Mouse (Mus musculus) midbrain, embryonic 11.5 days (tissue): ENCODE data around the gene Ap1ar. TPM values are rescaled to one million over a fixed set of nuclear protein-coding genes. Genes with fewer than 3 reads are reported as not detected.

Source experiments
- ATAC-seq: fragments of 200-750 bp; cut with Nextera tagmentation; 2 replicates; pipeline ENCODE4 v1.8.0; 2017; ENCODE audit warnings: moderate TSS enrichment, moderate library complexity; ENCODE audit not compliant: low FRiP score
- DNase-seq: peaks from one replicate; pipeline ENCODE4 v3.0.0; 2015; ENCODE audit warnings: low spot score; ENCODE audit errors: missing footprints
- H3K27ac ChIP-seq: fragments of 300-500 bp; sonication (generic); 2 replicates; pipeline ENCODE4 v1.5.1; 2014; ENCODE audit warnings: low read depth, low read length
- H3K27me3 ChIP-seq: fragments of 300-500 bp; sonication (generic); 2 replicates; pipeline ENCODE4 v1.6.1; 2014; ENCODE audit warnings: mild to moderate bottlenecking, low read length, moderate library complexity, mixed read lengths; ENCODE audit not compliant: control insufficient read depth, insufficient read depth
- H3K36me3 ChIP-seq: fragments of 300-500 bp; sonication (generic); 2 replicates; pipeline ENCODE4 v1.6.1; 2014; ENCODE audit warnings: mild to moderate bottlenecking, low read length, moderate library complexity, mixed read lengths; ENCODE audit not compliant: control insufficient read depth, insufficient read depth
- H3K4me1 ChIP-seq: fragments of 300-500 bp; sonication (generic); 2 replicates; pipeline ENCODE4 v1.6.1; 2014; ENCODE audit warnings: low read length; ENCODE audit not compliant: control insufficient read depth, insufficient read depth
- H3K4me2 ChIP-seq: fragments of 300-500 bp; sonication (generic); 2 replicates; pipeline ENCODE4 v1.6.1; 2014; ENCODE audit warnings: mild to moderate bottlenecking, moderate library complexity
- H3K4me3 ChIP-seq: fragments of 300-500 bp; sonication (generic); 2 replicates; pipeline ENCODE4 v1.5.1; 2014; ENCODE audit warnings: low read depth, low read length
- H3K9ac ChIP-seq: fragments of 300-500 bp; sonication (generic); 2 replicates; pipeline ENCODE4 v1.6.1; 2014; ENCODE audit warnings: low read length
- H3K9me3 ChIP-seq: fragments of 300-500 bp; sonication (generic); 2 replicates; pipeline ENCODE4 v1.6.1; 2016; ENCODE audit warnings: low read length; ENCODE audit not compliant: control insufficient read depth
- whole genome bisulfite sequencing: fragments of 180-500 bp; shearing (Covaris S2); extraction: QIAGEN DNeasy Blood & Tissue Kit; methylation state at CpG from one replicate; pipeline ENCODE4 v1.1.7; 2014; 5-methylcytosine and 5-hydroxymethylcytosine counted together
- polyA plus RNA-seq: library from polyadenylated mRNA; unstranded; fragments of >200 nt; fragmentation: Nextera tagmentation; extraction: Ambion mirVana; gene quantifications from 2 replicates; pipeline ENCODE4 v1.2.1, GENCODE M21; 2014

The Ap1ar gene
- polyA plus RNA-seq, 1 experiment from 2014 or later = 73.9 TPM

DNA sequence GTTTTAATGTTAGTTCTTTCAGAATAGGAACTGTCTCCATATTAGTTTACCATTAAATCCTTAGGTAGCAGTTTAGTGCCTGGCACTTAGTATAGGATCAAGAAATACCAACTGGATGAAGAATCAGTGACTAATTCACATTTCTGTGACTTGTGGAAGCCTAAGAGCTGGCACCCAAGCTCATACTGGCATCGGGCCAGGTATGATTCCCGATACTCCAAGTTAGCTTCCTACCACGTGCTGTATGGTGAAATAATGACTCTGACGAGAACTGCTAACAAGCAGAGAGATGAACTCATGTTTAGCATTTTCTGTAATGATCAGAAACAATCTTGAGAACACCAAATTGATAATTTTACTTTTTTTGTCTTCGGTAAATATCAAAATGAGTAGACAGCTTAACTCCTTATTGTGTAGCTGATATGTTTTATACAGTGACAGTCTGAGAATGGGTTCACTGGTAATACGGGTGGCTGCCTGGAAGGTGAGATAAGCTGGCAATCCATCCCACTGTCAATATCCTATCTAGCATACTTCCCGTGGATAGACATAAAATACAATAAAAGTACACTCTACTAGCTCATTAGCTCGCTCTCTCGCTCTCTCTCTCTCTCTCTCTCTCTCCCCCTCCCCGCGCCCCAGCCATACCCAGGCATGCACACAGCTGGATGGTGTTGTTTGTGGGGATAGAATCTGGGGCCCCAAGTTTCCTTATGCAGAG is 10.9 kb upstream of the Ap1ar start:
- Histone ChIP-seq H3K27me3 (no peaks in the 10 kb centered on the region), H3K9me3 (no peaks in the 10 kb centered on the region), H3K9ac (no peak overlapping the region), H3K4me2 (no peak overlapping the region), H3K4me3 (no peak overlapping the region), H3K4me1 (no peaks in the 10 kb centered on the region), H3K36me3 (no peaks in the 10 kb centered on the region), H3K27ac (no peak overlapping the region)
- no peak for ATAC-seq
- WGBS = 88% methylated on average over 11 of the region's 11 CpGs
- DNase-seq = no peak

DNA sequence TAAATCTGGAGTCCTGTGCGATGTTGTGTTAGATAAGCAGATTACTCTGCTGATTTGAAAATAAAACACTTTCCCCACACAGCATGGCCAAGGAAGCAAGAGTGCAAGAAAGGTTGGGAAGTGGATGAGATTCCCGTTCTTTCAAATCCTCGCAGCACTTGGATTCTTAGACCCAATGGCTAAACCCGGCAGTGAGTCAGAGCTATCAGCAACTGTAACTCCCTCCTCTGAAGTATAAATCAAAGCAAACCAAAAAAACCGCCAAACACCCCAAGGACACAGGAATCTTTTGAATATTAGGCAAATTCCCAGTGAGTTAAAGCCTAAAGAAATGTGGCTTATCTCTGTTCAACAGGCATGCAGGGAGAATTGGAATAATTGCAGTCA is 6.6 kb upstream of the Ap1ar start:
- Histone ChIP-seq H3K4me1 (no peaks in the 10 kb centered on the region), H3K27me3 (no peaks in the 10 kb centered on the region), H3K27ac (no peak overlapping the region), H3K36me3 (no peaks in the 10 kb centered on the region), H3K9ac (no peak overlapping the region), H3K9me3 (no peaks in the 10 kb centered on the region), H3K4me3 (no peak overlapping the region), H3K4me2 (no peak overlapping the region)
- WGBS = 88% methylated on average over 5 of the region's 5 CpGs
- DNase-seq = no peak
- no peak for ATAC-seq

DNA sequence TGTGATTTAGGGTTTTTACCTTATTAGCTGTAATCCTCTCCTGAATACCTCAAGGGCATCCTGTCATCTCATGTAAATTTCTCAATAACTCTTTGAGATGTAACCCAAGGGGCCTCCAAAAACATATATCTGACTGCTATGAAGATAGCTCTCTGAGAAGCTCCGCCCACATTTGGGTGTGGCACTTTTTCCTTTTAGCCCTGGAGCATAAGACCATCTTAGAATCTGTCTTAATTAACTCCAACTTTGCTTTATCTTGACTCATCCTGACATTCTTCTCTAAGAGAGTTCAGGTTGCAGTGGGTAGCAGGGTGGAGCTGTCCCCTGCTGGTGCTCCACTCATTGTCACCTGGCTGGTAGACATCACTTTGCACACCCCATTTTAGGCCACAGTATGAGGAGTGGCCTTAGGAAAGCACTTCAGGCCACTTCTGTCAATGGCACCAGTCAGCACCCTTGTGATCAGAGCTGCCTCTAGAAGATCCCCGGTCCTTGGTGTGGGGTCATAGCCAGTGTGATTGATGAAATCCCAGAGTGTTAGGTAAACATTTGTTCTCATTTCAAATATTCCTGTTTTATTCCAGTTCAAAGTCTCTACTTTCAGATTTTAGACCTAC is 6.1 kb upstream of the Ap1ar start:
- no peak for ATAC-seq
- 86% methylated on average over 2 of the region's 2 CpGs for WGBS
- no peak for DNase-seq

DNA sequence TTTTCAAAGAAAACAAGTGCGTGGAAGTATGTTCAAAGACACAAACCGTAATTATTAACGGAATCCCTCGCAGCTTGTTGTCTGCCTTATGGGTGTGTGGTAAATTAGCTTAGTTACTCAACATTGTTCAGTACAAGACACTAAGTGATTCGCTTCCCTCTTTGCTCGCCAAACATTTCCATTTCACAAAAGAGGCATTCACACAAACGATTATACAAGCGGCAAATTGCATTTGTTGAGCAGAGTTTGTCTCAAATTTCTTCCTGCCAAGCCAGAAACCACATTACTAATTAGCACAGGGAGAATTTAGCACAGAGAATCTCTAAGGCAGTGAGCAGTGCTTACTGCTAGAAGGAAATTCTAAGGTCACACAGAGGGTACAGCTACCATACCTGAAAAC is 4.6 kb upstream of the Ap1ar start:
- no peaks in the 10 kb centered on the region for H3K4me1 ChIP-seq
- no peak overlapping the region for H3K4me2 ChIP-seq
- no peaks in the 10 kb centered on the region for H3K9me3 ChIP-seq
- no peak overlapping the region for H3K4me3 ChIP-seq
- no peak for ATAC-seq
- DNase-seq = no peak
- no peaks in the 10 kb centered on the region for H3K27me3 ChIP-seq
- H3K36me3 ChIP-seq = no peaks in the 10 kb centered on the region
- 86% methylated on average over 8 of the region's 8 CpGs for WGBS
- H3K9ac ChIP-seq = no peak overlapping the region
- H3K27ac ChIP-seq = no peak overlapping the region

More for the DNA sequence above, 6.1 kb upstream of the Ap1ar start:
- no peak overlapping the region for H3K9ac ChIP-seq
- no peaks in the 10 kb centered on the region for H3K27me3 ChIP-seq
- no peak overlapping the region for H3K27ac ChIP-seq
- H3K4me2 ChIP-seq = no peak overlapping the region
- H3K36me3 ChIP-seq = no peaks in the 10 kb centered on the region
- H3K4me3 ChIP-seq = no peak overlapping the region
- no peaks in the 10 kb centered on the region for H3K9me3 ChIP-seq
- H3K4me1 ChIP-seq = no peaks in the 10 kb centered on the region

DNA sequence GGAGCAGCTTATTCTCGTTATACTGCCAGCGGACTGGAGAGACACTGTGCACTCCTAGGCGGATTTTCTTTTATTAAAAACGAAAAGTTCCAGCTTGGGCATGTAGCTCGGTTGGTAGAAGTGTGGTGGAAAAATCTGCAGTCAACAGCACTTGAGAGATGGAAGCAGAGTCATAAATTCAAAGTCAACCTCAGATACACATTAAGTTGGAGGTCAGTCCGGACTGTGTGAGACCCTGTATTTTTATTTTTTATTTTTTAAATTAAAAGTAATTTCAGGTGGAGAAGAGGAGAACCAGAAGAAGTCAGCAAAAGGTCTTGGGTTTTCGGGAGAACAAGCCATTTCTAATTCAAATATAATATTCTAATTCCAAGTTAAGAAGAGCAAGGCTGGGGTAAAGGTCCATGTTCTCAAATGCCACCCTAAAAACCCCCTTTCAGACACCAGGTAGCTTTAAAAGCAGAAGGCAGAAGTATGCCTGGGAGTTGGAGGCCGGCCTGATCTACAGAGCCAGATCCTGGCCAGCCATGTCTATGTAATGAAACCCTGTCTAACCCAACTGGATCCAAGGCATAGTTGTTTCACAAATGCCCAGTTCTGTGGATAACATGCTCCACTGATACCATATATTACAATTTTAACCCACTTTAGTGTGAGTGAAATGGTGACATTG is 785 bp upstream of the Ap1ar start:
- peaks cover 14% of the 10 kb centered on the region for H3K4me1 ChIP-seq
- H3K36me3 ChIP-seq = no peaks in the 10 kb centered on the region
- H3K27me3 ChIP-seq = no peaks in the 10 kb centered on the region
- peak overlapping the region; percentile 93 for H3K9ac ChIP-seq
- DNase-seq (no peak), ATAC-seq (peak; percentile 0; the same call in 1 of the 2 replicates)
- H3K9me3 ChIP-seq = no peaks in the 10 kb centered on the region
- peak overlapping the region; percentile 59 for H3K4me2 ChIP-seq
- peak overlapping the region; percentile 87 for H3K27ac ChIP-seq
- peak overlapping the region; percentile 96 for H3K4me3 ChIP-seq
- 33% methylated on average over 8 of the region's 8 CpGs for WGBS

DNA sequence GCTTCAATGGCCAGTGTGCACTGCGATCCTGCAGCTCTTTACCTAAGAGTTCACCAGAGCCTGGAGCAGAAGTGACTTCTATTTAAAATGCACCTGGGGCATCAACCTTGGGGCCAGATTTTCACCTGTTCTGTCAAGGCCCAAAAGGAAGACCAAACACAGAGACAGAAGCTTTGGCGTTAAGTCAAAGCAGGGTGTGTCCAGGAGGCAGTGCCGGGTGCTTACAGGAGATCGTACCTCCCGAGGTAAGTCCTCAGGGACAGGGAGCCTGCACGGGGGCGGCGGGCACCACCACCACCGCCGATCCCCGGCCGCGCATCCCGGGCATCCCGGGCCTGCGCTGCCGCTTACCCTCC is 547 bp downstream of the Ap1ar start:
- Histone ChIP-seq H3K9me3 (no peaks in the 10 kb centered on the region), H3K9ac (peak overlapping the region; percentile 93), H3K4me2 (peak overlapping the region; percentile 85), H3K4me3 (peak overlapping the region; percentile 96), H3K27ac (peak overlapping the region; percentile 87; the same call in 1 of the 2 replicates), H3K36me3 (no peaks in the 10 kb centered on the region), H3K4me1 (peaks cover 14% of the 10 kb centered on the region), H3K27me3 (no peaks in the 10 kb centered on the region)
- WGBS = under 1% methylated on average over 17 of the region's 17 CpGs
- DNase-seq (no peak), ATAC-seq (peak; percentile 0; the same call in 1 of the 2 replicates)

DNA sequence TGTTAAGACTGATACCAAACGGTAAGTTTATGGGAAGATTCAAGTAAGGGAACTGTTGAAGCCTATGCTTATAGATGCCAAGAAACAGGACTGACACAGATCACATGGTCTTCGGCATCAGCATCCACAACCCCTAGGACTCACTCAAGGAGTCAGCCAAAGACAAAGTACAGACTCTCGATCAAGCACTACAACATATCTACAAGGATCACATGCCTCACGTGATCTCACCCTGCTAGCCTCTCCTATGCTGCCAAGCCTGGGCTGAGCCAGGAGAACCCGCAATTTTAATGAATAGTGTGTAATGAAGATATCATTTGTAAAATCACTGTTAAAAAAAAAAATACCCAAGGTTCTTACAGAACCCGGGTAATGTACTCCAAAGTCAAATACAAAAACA is 1.7 kb downstream of the Ap1ar start:
- H3K27me3 ChIP-seq = no peaks in the 10 kb centered on the region
- H3K4me1 ChIP-seq = peaks cover 14% of the 10 kb centered on the region
- WGBS = 87% methylated on average over 6 of the region's 6 CpGs
- H3K4me2 ChIP-seq = peak overlapping the region; percentile 85
- DNase-seq (no peak), ATAC-seq (no peak)
- H3K9me3 ChIP-seq = no peaks in the 10 kb centered on the region
- H3K9ac ChIP-seq = no peak overlapping the region
- H3K27ac ChIP-seq = no peak overlapping the region
- no peaks in the 10 kb centered on the region for H3K36me3 ChIP-seq
- H3K4me3 ChIP-seq = no peak overlapping the region

DNA sequence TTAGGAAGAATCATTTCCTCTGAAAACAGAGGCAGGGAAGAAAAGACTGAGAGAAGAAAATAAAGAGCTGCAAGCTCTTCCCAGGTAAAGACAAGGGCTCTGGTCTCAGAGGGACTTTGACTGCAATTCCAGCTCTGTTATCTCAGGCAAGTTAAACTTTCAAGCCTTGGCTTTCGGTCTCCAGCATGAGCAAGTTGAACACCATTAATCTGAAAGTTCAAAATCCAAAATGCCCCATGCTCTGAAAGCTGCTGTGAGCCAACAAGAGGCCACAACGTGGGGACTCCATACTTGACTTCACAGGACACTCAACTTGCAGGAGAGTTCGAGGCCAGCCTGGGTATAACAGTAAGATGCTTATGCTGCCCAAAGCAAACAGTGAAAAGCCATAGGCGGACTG is 3.3 kb downstream of the Ap1ar start:
- Histone ChIP-seq H3K9ac (no peak overlapping the region), H3K36me3 (no peaks in the 10 kb centered on the region), H3K27me3 (no peaks in the 10 kb centered on the region), H3K4me2 (no peak overlapping the region), H3K9me3 (no peaks in the 10 kb centered on the region), H3K27ac (no peak overlapping the region), H3K4me3 (no peak overlapping the region), H3K4me1 (peaks cover 14% of the 10 kb centered on the region)
- DNase-seq (no peak), ATAC-seq (no peak)
- WGBS = 87% methylated on average over 4 of the region's 4 CpGs

DNA sequence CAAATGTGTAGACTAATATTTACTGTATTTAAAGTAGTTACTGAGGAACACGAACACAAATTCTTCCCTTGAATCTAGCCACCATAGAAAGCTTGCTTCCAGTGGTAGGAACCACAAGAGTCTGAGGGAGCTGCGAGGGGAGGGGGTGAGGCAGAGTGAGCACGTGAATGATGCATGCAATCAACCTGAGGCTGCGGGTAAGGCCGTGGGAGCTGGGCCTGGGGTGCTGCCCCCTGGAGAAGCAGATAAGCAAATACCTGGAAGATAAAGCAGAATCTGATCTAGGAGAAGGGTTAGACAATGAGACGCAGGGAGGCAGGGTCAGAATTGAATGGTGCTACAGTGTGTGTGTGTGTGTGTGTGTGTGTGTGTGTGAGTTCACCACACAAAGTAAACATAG is 6.2 kb downstream of the Ap1ar start:
- WGBS = 70% methylated on average over 6 of the region's 6 CpGs
- no peak for DNase-seq

More for the DNA sequence above, 6.2 kb downstream of the Ap1ar start:
- Histone ChIP-seq H3K27me3 (no peaks in the 10 kb centered on the region), H3K4me2 (no peak overlapping the region), H3K4me1 (peaks cover 9% of the 10 kb centered on the region), H3K36me3 (no peaks in the 10 kb centered on the region), H3K9ac (no peak overlapping the region), H3K27ac (no peak overlapping the region), H3K4me3 (no peak overlapping the region), H3K9me3 (no peaks in the 10 kb centered on the region)
- ATAC-seq = no peak; the same call in 1 of the 2 replicates
